Mouse (Mus musculus) thymus, postnatal 14 days (tissue): ENCODE results near the gene Pald1.

Experiments
- DNase-seq: peaks from one replicate; pipeline ENCODE4 v3.0.0; 2021

Gene Pald1

GRCm38 (mm10) chr10:61273844-61274215, 109.5 kb downstream of the Pald1 start:
- no peak for DNase-seq

- DNase-seq, result peak; percentile 41
Measured at GRCm38 (mm10) chr10:61273081-61273843, 110.1 kb downstream of the Pald1 start, which contains the start of gene Adamts14. Gene Adamts14 (minus strand): TSS chr10:61273438.

- no peak for DNase-seq
Measured at GRCm38 (mm10) chr10:61272631-61273030, 110.7 kb downstream of the Pald1 start.

GRCm38 (mm10) chr10:61272089-61272626, 111.2 kb downstream of the Pald1 start:
- DNase-seq, result no peak
